Mouse (Mus musculus): Measurements from ENCODE around the gene Gm11172.
"Not testable (repeated sequence)": the region's sequence is repeated elsewhere in the genome, so short reads cannot be mapped to it uniquely, and the experiment has no call there.

Gm11172 gene

DNA sequence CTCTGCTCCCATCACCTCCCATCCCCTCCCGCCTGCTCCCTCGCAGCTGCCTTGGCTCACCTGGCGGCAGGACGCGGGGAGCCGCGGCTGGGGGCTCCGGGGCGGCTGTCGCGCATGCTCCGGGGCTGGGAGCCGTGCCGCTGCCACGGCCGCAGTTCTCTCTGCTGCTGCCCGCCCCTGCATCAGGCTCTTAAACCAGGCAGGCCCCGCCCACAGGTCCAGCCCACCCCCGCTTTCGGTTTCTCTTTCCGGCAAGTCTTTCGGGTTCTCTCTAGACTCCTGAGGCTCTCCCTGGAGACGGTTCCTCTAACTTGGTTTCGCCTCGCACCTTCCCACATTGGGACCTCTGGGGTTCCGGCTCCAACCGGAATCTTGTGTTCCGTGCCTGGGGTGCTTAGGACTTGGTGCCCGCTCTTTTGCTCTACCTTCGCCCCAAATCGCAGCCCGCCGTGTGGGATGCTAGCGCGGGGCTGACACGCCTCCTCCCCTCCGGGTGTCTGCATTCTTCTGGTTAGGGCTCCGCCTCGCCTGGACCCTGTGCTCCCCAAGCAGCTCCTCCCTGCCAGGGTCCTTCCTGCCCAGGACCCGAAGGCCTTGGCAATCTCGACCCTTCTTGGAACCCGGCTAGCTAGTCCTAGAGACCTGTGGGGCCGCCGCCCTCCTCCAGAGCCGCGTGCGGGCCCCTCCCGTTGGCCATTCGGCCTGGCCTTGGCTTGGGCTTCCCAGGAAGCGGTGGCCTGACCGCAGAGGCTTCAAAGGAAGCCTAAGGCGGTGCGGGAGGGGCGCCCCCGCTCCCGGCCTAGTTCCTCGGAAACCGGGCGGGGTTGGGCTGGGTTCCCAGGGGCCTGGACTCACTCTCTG lies 27.1 kb upstream of the Gm11172 start, which contains the start of gene Socs1:
Gene Socs1, minus strand, starts transcription at position 166 of the 861 bp plus-strand sequence.
- peak; percentile 90 to 92 for DNase-seq (ENCODE audit: low spot score in 2 of 2)

DNA sequence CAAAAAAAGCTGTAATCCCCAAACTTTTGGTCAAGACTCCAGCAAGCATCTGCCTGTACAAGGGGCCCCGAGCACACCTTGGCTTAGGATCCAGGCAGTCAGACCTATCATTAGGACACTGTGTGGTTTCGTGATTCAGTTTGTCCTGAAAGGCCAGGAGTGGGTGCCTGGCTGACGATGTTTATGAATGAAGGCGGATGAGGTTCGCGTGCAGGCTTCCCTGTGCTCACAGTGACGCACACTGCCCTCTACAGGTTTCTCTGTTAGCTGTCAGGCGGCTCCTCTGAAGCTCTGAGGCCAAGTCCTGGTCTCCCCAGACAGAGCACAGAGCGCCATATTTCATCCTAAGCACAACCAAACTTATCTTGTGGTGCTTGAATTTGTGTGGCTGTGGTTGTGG lies 26.4 kb upstream of the Gm11172 start:
- peak; percentile 78 to 81 for DNase-seq (ENCODE audit: low spot score in 2 of 2)

DNA sequence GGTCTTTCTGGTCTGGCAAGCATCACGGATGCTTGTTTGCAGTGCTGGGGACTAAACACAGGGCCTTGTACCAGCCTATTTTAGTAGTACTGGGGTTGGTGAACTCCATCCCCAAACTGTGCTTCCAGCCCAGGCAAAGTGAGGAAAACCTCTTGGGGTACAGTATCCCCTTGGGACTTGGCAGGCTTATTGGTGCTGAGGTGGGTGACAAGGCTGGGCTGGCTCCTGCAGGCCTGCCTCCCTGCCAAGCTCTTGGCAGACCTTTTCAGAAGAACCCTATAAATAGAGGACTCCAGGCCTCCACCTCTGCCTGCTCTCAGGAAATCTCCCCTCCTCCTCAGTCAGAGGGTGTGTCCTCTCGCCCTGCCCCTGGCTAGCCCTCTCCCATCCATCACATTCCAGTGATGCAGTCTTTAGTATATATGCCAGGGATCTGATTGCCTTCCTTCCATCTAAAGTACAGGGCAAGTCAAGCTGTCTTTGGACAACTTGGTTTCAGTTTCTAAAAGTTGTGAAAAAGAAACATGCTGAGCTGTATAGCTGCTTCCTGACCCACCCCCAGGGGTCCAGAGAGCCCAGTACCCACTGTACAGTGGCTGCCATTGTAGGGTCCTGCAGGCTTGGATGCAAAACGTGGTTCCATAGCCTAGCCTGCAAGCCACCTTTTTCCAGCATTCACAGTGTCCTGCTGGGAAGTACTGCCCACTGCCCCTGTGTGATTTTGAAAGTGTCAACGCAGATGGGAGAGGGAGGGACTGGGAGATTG lies 25.8 kb upstream of the Gm11172 start:
- DNase-seq (ENCODE audit: low spot score in 2 of 2), result no peak

DNA sequence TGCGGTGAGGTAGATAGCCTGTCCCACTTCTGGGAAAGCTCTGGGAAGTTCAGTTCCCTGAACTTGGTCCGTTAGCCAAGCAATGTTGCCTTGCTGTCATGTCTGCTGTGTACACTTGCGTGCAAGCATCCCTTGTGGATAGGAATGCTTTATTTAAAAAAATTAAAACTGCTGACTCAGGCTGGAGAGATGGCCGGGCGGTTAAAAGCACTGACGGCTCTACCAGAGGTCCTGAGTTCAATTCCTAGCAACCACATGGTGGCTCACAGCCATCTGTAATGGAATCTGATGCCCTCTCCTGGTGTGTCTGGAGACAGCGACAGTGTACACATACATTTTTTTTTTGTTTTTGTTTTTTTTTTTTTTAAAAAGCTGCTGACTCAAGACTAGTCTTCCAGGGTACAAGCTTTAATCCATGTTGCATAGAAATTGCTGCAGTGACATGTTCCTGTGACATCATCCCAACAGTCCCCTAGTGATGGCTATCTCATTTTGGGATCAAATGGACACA lies 25.1 kb upstream of the Gm11172 start:
- no peak for DNase-seq (ENCODE audit: low spot score in 2 of 2)

DNA sequence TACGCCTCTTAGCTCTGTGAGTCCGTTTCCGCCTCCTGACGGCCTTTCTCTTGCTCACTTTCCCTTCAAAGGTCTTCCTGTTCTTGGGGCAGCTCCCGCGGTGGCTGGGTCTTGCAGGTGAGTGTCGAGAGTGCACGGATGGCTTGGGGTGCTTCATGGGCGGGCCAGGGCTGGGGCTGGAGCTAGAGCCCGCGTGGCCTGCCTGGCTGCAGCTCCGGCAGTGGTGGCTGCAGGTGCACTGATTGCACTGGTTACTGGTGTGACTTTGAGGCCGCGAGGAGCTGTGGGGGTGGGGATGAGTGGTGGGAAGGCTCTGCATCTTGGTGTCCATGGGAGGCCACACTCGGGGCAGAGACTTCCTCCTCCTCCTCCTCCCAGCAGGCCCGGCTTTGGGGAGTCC lies 24.4 kb upstream of the Gm11172 start, which contains the start of gene Tnp2:
Gene Tnp2, minus strand, starts transcription at position 390 of the 400 bp plus-strand sequence.
- DNase-seq (ENCODE audit: low spot score in 2 of 2), result no peak

DNA sequence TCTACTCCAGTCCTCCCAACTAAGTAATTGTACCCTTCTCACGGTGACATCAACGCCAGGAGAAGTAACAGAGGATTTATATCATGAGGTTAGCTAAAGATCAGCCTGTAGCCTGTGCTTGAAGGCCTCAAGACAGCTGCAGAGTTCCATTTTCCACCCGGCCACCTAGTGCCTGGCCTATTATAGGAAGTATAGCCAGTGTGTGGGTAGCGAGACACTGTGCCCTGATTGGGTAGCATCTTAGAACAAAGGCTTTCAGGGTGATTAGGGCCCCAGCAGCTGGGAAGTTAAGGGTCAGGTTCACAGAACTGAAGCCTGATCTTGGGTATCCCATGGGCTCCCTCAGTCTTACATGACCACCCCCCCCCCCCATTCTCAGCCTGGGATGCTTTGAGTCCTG lies 23.8 kb upstream of the Gm11172 start:
- no peak for DNase-seq (ENCODE audit: low spot score in 2 of 2)

DNA sequence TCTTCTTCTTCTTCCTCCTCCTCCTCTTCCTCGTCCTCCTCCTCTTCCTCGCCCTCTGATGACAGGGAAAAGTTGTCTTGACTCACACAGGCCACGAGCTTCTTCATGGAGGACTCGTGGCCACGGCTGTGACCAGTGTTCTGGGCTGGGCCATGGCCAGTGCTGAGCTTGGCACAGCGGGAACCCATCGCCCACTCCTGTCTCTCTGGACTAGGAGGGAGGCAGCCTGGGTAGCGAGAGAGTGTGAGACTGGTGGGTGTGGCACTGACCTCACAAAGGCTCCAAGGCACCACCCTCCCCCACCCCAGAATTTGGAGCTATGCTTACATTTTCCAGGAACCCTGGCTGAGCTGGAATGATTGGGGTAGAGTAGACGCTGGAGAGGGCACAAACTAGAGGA lies 22.0 kb upstream of the Gm11172 start, which contains the start of gene Prm3:
Gene Prm3, minus strand, starts transcription at position 213 of the 400 bp plus-strand sequence.
- no peak for DNase-seq (ENCODE audit: low spot score in 2 of 2)

DNA sequence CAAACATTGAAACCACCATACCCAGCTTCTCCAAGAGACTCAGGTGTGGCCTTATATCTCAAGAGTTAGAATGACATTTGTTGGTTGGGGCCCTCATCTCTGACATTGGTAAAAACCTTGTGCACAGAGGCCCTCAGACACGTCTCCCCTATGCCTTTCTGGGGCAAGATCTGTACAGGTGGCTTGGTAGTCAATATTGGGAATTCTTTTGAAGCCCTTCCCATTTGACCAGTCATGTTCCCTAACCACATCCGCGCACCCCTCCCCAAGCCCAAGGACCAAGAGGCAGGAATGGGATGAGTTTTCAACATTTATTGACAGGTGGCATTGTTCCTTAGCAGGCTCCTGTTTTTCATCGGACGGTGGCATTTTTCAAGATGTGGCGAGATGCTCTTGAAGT lies 16.7 kb upstream of the Gm11172 start, which contains the start of gene Prm2:
Gene Prm2, minus strand, starts transcription at position 101 of the 400 bp plus-strand sequence.
- no peak for DNase-seq (ENCODE audit: low spot score in 2 of 2)

DNA sequence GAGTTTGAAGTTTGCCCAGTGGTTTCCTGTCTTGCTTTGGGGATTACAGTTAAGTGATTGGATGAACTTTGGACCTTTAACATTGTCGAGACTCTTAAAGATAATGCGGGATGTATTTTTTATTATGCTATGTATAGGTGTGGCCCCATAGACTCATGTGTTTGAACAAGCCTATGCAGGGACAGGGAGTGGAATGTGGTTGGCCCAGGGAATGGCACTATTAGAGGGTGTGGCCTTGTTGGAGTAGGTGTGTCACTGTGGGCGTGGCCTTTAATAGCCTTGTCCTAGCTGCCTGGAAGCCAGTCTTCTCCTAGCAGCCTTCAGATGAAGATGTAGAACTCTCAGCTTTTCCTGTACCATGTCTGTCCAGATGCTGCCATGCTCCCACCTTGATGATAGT lies 10.3 kb upstream of the Gm11172 start:
- not testable (repeated sequence) for DNase-seq (ENCODE audit: low spot score in 2 of 2)

DNA sequence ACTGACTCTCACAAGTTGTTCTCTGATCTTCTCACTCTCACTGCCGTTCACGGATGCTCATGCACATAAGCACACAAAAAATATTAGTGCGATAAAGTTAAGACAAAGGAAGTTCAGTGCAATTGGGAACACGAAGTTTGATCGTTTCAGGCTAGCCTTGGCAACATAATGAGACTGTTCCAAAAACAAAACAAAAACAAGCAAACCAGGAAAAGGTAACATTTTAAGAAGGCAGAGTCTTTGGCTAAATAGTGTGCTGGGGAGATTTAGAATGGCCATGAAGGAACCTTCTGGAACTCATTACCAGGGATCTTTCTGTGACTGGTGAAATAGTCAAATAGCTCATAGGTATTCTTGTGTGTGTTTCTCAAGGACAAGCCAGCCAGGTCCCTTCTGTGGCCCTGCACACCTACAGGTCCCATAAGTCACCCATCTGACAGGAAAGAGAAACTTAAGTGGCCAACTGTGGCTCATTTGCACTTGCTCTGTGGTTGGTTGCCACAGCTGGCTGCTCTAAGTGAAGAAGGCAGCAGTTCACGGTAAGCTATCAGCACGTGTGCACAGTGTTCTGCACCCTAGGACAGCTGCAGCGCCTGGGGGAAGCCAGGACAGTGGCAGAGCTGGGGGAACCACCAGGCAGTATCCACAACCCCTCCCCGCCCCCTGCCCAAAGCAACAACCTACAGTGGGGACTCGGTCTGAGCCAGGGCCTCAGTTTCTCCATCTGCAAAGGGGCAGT lies 6.8 kb upstream of the Gm11172 start, which contains the start of gene Prm1:
Gene Prm1, minus strand, starts transcription at position 51 of the 739 bp plus-strand sequence.
- DNase-seq (ENCODE audit: low spot score in 2 of 2), result no peak

DNA sequence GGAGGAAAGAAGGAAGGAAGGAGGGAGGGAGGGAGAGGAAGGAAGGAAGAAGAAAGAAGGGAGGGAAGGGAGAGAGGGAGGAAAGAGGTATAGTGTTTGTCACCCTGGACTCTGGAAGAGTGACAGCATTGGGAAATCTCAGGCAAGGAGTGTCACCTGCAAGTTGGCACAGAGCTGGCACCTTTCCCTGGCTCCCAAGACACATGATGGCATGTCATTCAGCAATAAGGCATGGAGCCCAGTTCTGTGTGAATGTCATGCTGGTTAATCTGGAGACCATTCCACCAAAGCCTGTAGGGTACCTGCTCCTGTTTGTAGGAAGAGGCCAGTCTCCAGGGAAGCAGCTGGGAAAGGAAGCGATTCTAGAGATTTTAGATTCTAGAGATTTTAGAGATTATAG lies 2.3 kb upstream of the Gm11172 start:
- no peak for DNase-seq (ENCODE audit: low spot score in 2 of 2)

DNA sequence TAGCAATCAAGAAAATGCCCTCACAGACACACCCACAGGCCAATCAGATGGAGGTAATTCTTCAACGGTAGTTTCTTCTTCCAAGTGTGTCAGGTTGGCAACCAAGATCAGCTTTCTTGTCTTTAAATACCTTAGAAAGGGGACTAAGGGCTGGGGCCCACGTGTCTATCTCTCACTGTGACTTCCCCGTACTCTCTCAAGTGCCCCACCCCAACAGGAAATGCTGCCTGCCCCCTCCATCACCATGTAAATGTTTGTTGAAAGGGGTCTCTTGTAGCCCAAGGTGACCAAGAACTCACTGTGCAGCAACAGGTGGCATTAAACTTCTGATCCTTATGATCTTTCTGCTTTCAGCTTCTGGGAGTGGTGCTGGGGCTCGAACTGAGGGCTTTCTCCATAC lies 1.0 kb downstream of the Gm11172 start:
- no peak for DNase-seq (ENCODE audit: low spot score in 2 of 2)

DNA sequence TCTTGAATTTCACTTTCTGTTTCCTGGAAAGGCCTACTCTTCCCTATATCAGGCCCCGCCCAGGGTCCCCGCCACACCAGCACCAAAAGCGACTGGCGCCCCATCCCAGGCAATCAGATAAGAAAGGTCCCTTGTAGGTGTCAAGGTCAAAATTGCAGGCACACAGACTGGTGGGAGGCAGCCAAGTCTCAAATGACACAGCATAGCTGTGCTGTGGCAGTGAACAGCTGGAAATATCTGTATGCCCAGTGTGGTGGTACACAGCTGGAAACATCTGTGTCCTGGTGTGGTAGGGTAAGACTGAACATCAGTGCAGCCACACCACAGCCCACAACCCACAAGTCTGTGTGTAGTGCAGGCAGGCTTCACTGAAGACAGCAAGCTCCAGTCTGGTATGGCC lies 2.1 kb downstream of the Gm11172 start:
- no peak for DNase-seq (ENCODE audit: low spot score in 2 of 2)

DNA sequence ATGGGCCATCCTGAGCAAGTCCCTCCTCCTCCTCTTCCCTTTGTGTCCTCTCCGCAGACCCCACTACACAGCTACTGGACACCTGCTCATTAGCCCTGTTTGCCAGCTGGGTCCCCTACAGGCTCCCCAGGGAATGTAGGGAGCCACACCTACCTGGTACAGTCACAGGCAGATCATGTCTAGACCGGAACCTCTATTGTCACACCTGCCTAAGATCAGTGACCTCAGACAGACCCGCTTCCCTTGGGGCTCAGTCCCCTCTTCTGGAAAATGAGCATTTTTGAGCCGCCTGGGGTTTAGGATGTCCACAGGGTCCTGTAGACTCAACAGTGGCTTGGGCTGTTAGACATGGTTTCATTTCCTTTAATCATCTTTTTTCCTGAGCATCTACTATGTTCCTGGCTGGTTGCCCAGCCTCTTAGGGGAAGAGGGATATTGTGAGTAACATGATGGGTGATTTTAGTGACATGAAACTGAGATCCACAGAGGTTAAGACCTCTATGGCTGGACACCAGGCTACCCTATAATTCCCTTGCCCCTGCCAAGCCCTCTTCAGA lies 5.9 kb downstream of the Gm11172 start:
- no peak for DNase-seq (ENCODE audit: low spot score in 2 of 2)

DNA sequence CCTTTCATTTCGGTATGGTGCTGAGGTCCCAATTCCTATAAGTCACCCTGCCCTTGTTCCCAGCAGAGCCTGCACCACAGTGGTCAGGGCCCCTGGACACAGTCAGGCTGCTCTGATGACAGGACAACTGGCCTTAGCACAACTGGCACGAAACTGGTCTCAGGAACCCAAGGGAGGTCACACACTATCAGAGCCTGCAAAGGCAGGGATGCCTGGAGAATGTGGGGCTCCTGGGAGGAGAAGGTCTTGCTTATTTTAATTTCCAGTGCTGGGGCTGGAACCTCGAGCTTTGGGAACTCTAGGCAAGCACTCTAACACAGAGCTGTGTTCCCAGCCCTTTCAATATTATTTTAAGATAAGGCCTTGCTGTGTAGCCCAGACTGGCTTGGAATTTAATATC lies 7.3 kb downstream of the Gm11172 start:
- DNase-seq (ENCODE audit: low spot score in 2 of 2), result no peak

DNA sequence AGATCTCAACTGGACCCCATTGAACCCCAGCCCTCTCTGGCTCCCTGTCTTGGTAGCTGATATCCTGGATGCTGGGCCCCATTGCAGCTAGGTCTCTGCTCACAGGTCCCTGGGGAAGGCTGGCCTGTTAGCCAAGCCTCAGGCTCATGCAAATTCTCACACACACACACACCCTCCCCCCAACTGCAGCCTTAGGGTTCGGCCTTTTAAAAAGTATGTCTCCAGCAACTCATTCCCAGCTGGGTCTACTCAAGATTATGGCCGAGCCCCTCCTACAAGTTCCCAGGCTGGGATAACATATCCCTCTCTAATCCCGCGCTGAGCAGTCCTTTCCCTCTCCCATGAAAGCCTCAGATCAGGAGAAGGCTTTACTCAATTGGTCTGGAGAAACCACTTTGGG lies 8.7 kb downstream of the Gm11172 start:
- no peak for DNase-seq (ENCODE audit: low spot score in 2 of 2)

DNA sequence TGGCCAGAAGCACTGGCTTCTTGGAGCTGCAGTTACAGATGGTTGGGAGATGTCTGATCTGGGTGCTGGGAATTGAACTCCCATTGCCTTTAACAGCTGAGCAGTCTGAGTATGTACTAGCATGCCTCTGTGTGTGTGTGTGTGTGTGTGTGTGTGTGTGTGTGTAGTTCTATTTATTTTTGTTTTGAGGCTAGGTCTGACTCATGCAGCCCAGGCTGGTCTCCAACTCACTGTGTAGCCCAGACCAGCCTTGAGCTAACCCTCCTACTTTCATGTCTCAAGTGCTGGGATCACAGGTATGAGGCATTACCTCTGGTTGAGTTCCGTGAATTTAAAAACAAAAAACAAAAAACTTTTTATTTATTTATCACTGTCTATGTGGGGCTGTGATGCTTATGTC lies 11.8 kb downstream of the Gm11172 start:
- no peak for DNase-seq (ENCODE audit: low spot score in 2 of 2)

DNA sequence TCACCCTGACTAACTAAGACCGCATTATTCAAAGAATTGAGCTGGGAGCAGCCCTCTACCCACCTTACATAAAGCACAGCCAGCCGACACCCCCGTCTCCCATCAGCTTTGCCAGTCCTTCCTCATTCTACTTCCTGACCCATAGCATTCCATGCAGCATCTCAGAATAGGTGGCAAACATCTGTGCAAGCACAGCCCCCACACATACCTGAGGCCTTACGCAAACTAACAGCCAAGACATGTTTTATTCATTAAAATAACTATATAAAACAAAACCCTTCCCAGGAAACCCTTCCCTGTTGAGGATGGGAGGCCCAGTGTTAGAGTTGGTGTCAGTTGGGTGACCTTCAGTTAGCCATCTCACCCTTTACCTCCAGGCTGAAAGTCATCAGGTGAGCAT lies 13.1 kb downstream of the Gm11172 start:
- DNase-seq (ENCODE audit: low spot score in 2 of 2), result no peak

DNA sequence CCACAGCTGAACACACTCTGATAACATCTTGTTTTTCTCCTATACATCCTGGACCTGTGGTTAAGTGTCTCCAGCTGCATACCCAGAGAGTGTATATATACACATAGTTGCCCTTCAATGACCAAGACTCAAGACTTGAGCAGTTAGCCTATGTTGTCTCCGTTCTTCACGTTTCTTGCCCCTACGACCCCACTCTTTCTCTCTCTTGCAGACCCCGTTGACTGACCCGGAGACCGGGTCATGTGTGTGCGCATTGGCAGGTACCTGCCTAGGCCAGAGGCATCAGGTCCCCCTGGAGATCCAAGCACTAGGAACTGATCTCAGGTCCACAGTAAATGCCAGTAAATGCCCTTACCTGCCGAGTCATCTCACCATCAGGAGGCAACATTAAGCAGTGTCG lies 14.6 kb downstream of the Gm11172 start:
- DNase-seq (ENCODE audit: low spot score in 2 of 2), result no peak

DNA sequence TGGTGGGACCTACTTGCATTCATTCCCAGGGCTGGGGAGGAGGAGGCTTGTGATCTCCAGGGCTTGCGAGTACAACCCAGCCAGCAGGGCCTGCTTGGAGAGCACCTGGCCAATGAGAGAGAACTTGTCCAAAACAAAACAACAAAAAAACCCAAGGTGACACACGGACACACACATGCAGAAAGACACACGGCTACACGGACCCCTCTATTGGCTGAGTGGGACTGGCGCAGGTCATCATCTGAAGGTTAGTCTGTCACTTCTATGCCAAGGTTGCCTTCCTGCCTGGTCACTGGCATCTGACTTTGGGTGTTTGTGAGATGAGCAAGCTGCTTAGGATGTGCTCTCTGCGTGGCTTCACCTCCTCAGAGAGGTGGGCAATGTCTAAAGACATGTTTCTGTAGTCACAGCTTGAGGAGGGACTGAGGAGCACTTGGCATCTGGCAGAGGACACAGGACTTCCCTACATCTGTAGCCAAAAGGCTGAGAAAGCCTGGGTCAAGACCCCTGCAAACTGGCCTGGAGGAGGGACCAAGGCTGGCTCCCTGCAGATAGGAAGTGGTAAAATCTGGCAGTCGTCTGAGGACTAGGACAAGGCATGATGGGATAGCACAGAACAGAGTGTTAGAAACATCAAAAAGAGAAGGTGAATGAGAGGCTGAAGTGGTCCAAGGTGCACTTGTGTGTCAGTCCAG lies 15.2 kb downstream of the Gm11172 start:
- no peak for DNase-seq (ENCODE audit: low spot score in 2 of 2)

DNA sequence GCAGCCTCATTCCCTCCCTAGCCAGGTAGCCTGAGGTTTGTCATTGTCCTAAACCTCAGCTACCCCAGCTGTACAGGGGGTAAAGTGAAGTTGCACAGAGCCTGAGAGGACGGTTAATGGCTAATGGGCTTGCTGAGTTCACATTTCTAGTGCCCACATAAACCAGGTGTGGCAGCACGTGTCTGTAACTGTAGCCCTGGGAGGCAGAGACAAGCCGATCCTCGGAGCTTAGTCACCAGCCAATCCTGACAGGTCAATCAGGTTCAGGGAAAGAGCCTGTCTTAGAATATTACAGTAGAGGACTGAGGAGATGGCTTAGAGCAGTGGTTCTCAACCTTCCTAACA lies 15.7 kb downstream of the Gm11172 start:
- DNase-seq (ENCODE audit: low spot score in 2 of 2), result no peak

All from urinary bladder, postnatal 4 days (tissue).